Mouse (Mus musculus) liver, embryonic 14.5 days (tissue): ENCODE results near the gene Sdk2. TPM values are rescaled to one million over a fixed set of nuclear protein-coding genes. Genes with fewer than 3 reads are reported as not detected.

Source experiments
- ATAC-seq: fragments of 200-750 bp; cut with Nextera tagmentation; 2 replicates; pipeline ENCODE4 v1.8.0; 2017; ENCODE audit warnings: moderate number of reproducible peaks, mild to moderate bottlenecking, moderate library complexity; ENCODE audit not compliant: insufficient read depth
- DNase-seq, 3 experiments: peaks; one replicate each; pipeline ENCODE4 v3.0.0-alpha.2; 2012 to 2013; ENCODE audit warnings: low read depth in 3 of 3, low spot score in 3 of 3
- H3K27ac ChIP-seq: fragments of 300-500 bp; sonication (generic); 2 replicates; pipeline ENCODE4 v1.5.1; 2014; ENCODE audit warnings: moderate library complexity, mild to moderate bottlenecking, control low read depth, inconsistent platforms
- H3K27me3 ChIP-seq: fragments of 300-500 bp; sonication (generic); 2 replicates; pipeline ENCODE4 v1.6.1; 2014; ENCODE audit warnings: mild to moderate bottlenecking, low read length, moderate library complexity; ENCODE audit not compliant: control insufficient read depth, insufficient read depth
- H3K36me3 ChIP-seq: fragments of 300-500 bp; sonication (generic); replicated peaks from 2 replicates; pipeline ENCODE4 v1.6.1; 2014; ENCODE audit warnings: low read depth; ENCODE audit not compliant: control insufficient read depth, insufficient read depth
- H3K4me1 ChIP-seq, 2 experiments: fragments of 200-500 bp in 1 of 2; fragments of 300-500 bp in 1 of 2; sonication (generic) in 1 of 2; replicated peaks; 2 replicates each; pipeline ENCODE4 v1.6.1; 2012 to 2014; ENCODE audit warnings: antibody characterized with exemption in 1 of 2, inconsistent platforms in 1 of 2, low read length in 1 of 2; ENCODE audit not compliant: control insufficient read depth in 2 of 2, insufficient read depth in 2 of 2
- H3K4me2 ChIP-seq: fragments of 300-500 bp; sonication (generic); 2 replicates; pipeline ENCODE4 v1.6.1; 2014; ENCODE audit warnings: low read depth, mild to moderate bottlenecking, control low read depth, moderate library complexity
- H3K4me3 ChIP-seq, 2 experiments: fragments of 200-500 bp in 1 of 2; fragments of 300-500 bp in 1 of 2; sonication (generic) in 1 of 2; 2 replicates each; pipeline ENCODE4 v1.5.1; 2012 to 2014; ENCODE audit warnings: low read depth in 2 of 2, low read length in 2 of 2, mild to moderate bottlenecking in 2 of 2, control low read depth in 1 of 2, inconsistent platforms in 1 of 2, moderate library complexity in 1 of 2; ENCODE audit not compliant: insufficient read depth in 1 of 2
- H3K9ac ChIP-seq: fragments of 300-500 bp; sonication (generic); replicated peaks from 2 replicates; pipeline ENCODE4 v1.6.1; 2014; ENCODE audit warnings: mild to moderate bottlenecking, control low read depth, moderate library complexity
- H3K9me3 ChIP-seq: fragments of 300-500 bp; sonication (generic); 2 replicates; pipeline ENCODE4 v1.6.1; 2016; ENCODE audit warnings: low read length, mixed read lengths; ENCODE audit not compliant: control insufficient read depth
- CTCF ChIP-seq: IDR thresholded peaks from 2 replicates; pipeline ENCODE4 v1.5.1; 2016; ENCODE audit warnings: antibody characterized with exemption, low read depth, control low read depth
- EP300 ChIP-seq: IDR thresholded peaks from 2 replicates; pipeline ENCODE4 v1.6.1; 2016; ENCODE audit warnings: antibody characterized with exemption, low read depth
- WGBS: fragments of 180-500 bp; shearing (Covaris S2); extraction: QIAGEN DNeasy Blood & Tissue Kit; methylation state at CpG from one replicate; pipeline ENCODE4 v1.1.7; 2014; ENCODE audit not compliant: insufficient replicate concordance; 5-methylcytosine and 5-hydroxymethylcytosine counted together
- polyA plus RNA-seq, 2 experiments: library from polyadenylated mRNA; depleted of rRNA in 1 of 2; stranded (reverse) in 1 of 2; unstranded in 1 of 2; fragments of >200 nt; fragmentation: Nextera tagmentation in 1 of 2; extraction: Ambion mirVana in 1 of 2; gene quantifications; 2 replicates each; pipeline versions ENCODE4 v1.2.1 to v1.2.3; 2012 to 2014

The Sdk2 gene
- polyA plus RNA-seq, 2 experiments: 0.09 to 0.13 TPM

GRCm38 (mm10) chr11:113806382-113807077 is 260.3 kb downstream of the Sdk2 start:
- no peak overlapping the region for H3K9ac ChIP-seq
- H3K4me1 ChIP-seq: peaks cover 0 to 5% of the 10 kb centered on the region in 2 experiments; a peak in 1 of 4 replicates
- DNase-seq (no peak), ATAC-seq (no peak)
- no peaks in the 10 kb centered on the region for H3K36me3 ChIP-seq
- H3K4me3 ChIP-seq: no peak overlapping the region
- WGBS: 35% methylated on average over 9 of the region's 9 CpGs
- no peak overlapping the region for H3K4me2 ChIP-seq
- no peaks in the 10 kb centered on the region for H3K9me3 ChIP-seq
- H3K27me3 ChIP-seq: peaks cover 12% of the 10 kb centered on the region
- TF ChIP-seq EP300 (no peak), CTCF (no peak)
- H3K27ac ChIP-seq: no peak overlapping the region

GRCm38 (mm10) chr11:113805974-113806373 is 260.9 kb downstream of the Sdk2 start:
- no peak overlapping the region for H3K9ac ChIP-seq
- H3K4me3 ChIP-seq: no peak overlapping the region
- H3K27ac ChIP-seq: no peak overlapping the region
- DNase-seq (no peak), ATAC-seq (no peak)
- H3K36me3 ChIP-seq: no peaks in the 10 kb centered on the region
- TF ChIP-seq EP300: no peak
- no peak; the same call in 1 of the 2 replicates for TF ChIP-seq CTCF
- H3K9me3 ChIP-seq: no peaks in the 10 kb centered on the region
- peaks cover 0 to 8% of the 10 kb centered on the region in 2 experiments; a peak in 1 of 4 replicates for H3K4me1 ChIP-seq
- WGBS: 23% methylated on average over 10 of the region's 10 CpGs
- H3K4me2 ChIP-seq: no peak overlapping the region
- peaks cover 12% of the 10 kb centered on the region for H3K27me3 ChIP-seq

- Histone ChIP-seq H3K4me2 (no peak overlapping the region), H3K27me3 (peaks cover 12% of the 10 kb centered on the region), H3K27ac (no peak overlapping the region), H3K4me3 (no peak overlapping the region), H3K36me3 (no peaks in the 10 kb centered on the region), H3K4me1 (peaks cover 9 to 25% of the 10 kb centered on the region in 2 experiments), H3K9ac (no peak overlapping the region), H3K9me3 (no peaks in the 10 kb centered on the region)
- TF ChIP-seq CTCF (no peak), EP300 (no peak)
- ATAC-seq (no peak), DNase-seq (peak in 1 of 3 experiments; percentile 24)
- WGBS: 39% methylated on average over 9 of the region's 9 CpGs
Measured at GRCm38 (mm10) chr11:113803321-113803941, 263.4 kb downstream of the Sdk2 start.

GRCm38 (mm10) chr11:113802456-113802855 is 264.4 kb downstream of the Sdk2 start:
- no peak overlapping the region for H3K27ac ChIP-seq
- no peak overlapping the region for H3K4me3 ChIP-seq
- no peak for TF ChIP-seq CTCF
- no peak for TF ChIP-seq EP300
- peaks cover 12% of the 10 kb centered on the region for H3K27me3 ChIP-seq
- H3K4me1 ChIP-seq: peaks cover 14 to 34% of the 10 kb centered on the region in 2 experiments
- no peaks in the 10 kb centered on the region for H3K9me3 ChIP-seq
- H3K36me3 ChIP-seq: no peaks in the 10 kb centered on the region
- ATAC-seq: no peak
- no peak overlapping the region for H3K9ac ChIP-seq
- DNase-seq: no peak
- no peak overlapping the region for H3K4me2 ChIP-seq
- WGBS: 22% methylated on average over 12 of the region's 12 CpGs

GRCm38 (mm10) chr11:113800026-113800425 is 266.8 kb downstream of the Sdk2 start:
- WGBS: 82% methylated on average over 12 of the region's 12 CpGs
- Histone ChIP-seq H3K4me1 (peaks cover 15 to 41% of the 10 kb centered on the region in 2 experiments), H3K9ac (no peak overlapping the region), H3K36me3 (no peaks in the 10 kb centered on the region), H3K4me3 (no peak overlapping the region), H3K27ac (no peak overlapping the region), H3K27me3 (peaks cover 4% of the 10 kb centered on the region; the same call in 1 of the 2 replicates), H3K4me2 (no peak overlapping the region), H3K9me3 (no peaks in the 10 kb centered on the region)
- DNase-seq: no peak
- TF ChIP-seq EP300 (no peak), CTCF (no peak)
- no peak for ATAC-seq
